Mouse (Mus musculus) left cerebral cortex, postnatal 4 days (tissue): ENCODE results near the gene Dleu7. TPM values are rescaled to one million over a fixed set of nuclear protein-coding genes. Genes with fewer than 3 reads are reported as not detected.

Source experiments
- DNase-seq: peaks from one replicate; pipeline ENCODE4 v3.0.0-alpha.2; 2022
- intact Hi-C: fragments of 180-260 bp; cut with DNase I; formaldehyde crosslinking; loops from one replicate; pipeline ENCODE4 v1.15.1; 2025
- total RNA-seq, 2 experiments: library from RNA; stranded (reverse); gene quantifications; 2 replicates each; pipeline ENCODE4 v1.2.3; 2021

Gene Dleu7
- total RNA-seq, 2 experiments from 2014 or later: 11.6 to 11.9 TPM

- DNase-seq: no peak
- intact Hi-C loops: no loop called here
Observed at GRCm38 (mm10) chr14:62291406-62291987, 1.4 kb downstream of the Dleu7 start.

- intact Hi-C loops: no loop called here
- DNase-seq: no peak
Observed at GRCm38 (mm10) chr14:62288731-62289130, 4.1 kb downstream of the Dleu7 start.

- intact Hi-C loops: no loop called here
- DNase-seq: no peak
Observed at GRCm38 (mm10) chr14:62282974-62283373, 9.9 kb downstream of the Dleu7 start.

GRCm38 (mm10) chr14:62273604-62274003 lies 19.2 kb downstream of the Dleu7 start:
- intact Hi-C loops: no loop called here

GRCm38 (mm10) chr14:62270698-62271396 lies 22.0 kb downstream of the Dleu7 start:
- DNase-seq: no peak
- intact Hi-C loops: no loop called here

More at GRCm38 (mm10) chr14:62273604-62274003, 19.2 kb downstream of the Dleu7 start:
- DNase-seq: no peak

- no peak for DNase-seq
- intact Hi-C loops: no loop called here
Observed at GRCm38 (mm10) chr14:62258978-62259536, 33.8 kb downstream of the Dleu7 start.

- intact Hi-C loops: no loop called here
- DNase-seq: no peak
Observed at GRCm38 (mm10) chr14:62258125-62258524, 34.7 kb downstream of the Dleu7 start.

- intact Hi-C loops: no loop called here
- DNase-seq: no peak
Observed at GRCm38 (mm10) chr14:62256066-62256465, 36.8 kb downstream of the Dleu7 start.

- intact Hi-C loops: no loop called here
- DNase-seq: no peak
Observed at GRCm38 (mm10) chr14:62254371-62254770, 38.5 kb downstream of the Dleu7 start.

- peak; percentile 60 for DNase-seq
- intact Hi-C loops: no loop called here
Observed at GRCm38 (mm10) chr14:62251999-62252398, 40.8 kb downstream of the Dleu7 start.

- DNase-seq: no peak
- intact Hi-C loops: no loop called here
Observed at GRCm38 (mm10) chr14:62250046-62250445, 42.8 kb downstream of the Dleu7 start.

GRCm38 (mm10) chr14:62249251-62249650 lies 43.6 kb downstream of the Dleu7 start:
- DNase-seq: no peak
- intact Hi-C loops: loop anchor here (5.0 kb wide), 1 partner anchor 597 kb away; no protein-coding TSS in a partner anchor

GRCm38 (mm10) chr14:62248796-62249195 lies 44.1 kb downstream of the Dleu7 start:
- no peak for DNase-seq
- intact Hi-C loops: loop anchor here (5.0 kb wide), 1 partner anchor 596 kb away; no protein-coding TSS in a partner anchor

- no peak for DNase-seq
- intact Hi-C loops: loop anchor here (5.0 kb wide), 1 partner anchor 596 kb away; no protein-coding TSS in a partner anchor
Observed at GRCm38 (mm10) chr14:62248345-62248744, 44.5 kb downstream of the Dleu7 start.

- intact Hi-C loops: loop anchor here (5.0 kb wide), 1 partner anchor 593 kb away; no protein-coding TSS in a partner anchor
Observed at GRCm38 (mm10) chr14:62245557-62245956, 47.3 kb downstream of the Dleu7 start.

GRCm38 (mm10) chr14:62243530-62243929 lies 49.3 kb downstream of the Dleu7 start:
- intact Hi-C loops: no loop called here
- no peak for DNase-seq

More at GRCm38 (mm10) chr14:62245557-62245956, 47.3 kb downstream of the Dleu7 start:
- no peak for DNase-seq

- intact Hi-C loops: no loop called here
- DNase-seq: peak; percentile 12
Observed at GRCm38 (mm10) chr14:62235969-62236368, 56.9 kb downstream of the Dleu7 start.

GRCm38 (mm10) chr14:62235214-62235613 lies 57.6 kb downstream of the Dleu7 start:
- no peak for DNase-seq
- intact Hi-C loops: no loop called here

- intact Hi-C loops: no loop called here
- DNase-seq: no peak
Observed at GRCm38 (mm10) chr14:62230968-62231367, 61.9 kb downstream of the Dleu7 start.

- intact Hi-C loops: no loop called here
- DNase-seq: no peak
Observed at GRCm38 (mm10) chr14:62227101-62227500, 65.7 kb downstream of the Dleu7 start.

GRCm38 (mm10) chr14:62226576-62227047 lies 66.2 kb downstream of the Dleu7 start:
- DNase-seq: peak; percentile 39
- intact Hi-C loops: no loop called here
